18 mouse cellular contexts compared by ENCODE assay signal in the genomic region with DNA sequence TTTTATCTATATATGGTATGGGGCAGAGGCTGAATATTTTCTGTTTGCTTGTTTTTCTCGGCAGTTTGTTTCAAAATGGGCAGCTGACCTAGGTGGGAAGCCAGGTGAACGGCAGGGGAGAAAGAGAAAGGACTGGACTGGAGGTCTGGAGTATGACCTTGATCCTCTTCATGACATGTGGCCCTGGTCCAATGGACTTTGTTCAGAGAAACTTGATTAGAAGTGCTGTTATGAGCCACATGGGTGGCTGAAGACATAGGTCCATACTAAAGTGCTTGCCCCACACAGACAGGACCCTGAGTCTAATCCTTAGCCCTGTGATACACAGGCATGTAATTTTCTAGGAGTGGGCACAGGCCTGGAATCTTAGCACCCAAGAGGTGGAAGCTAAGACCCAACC. TPM values are rescaled to one million over a fixed set of nuclear protein-coding genes. Genes with fewer than 3 reads are reported as not detected.
DNase-seq lines count a peak whose midpoint lies in the region; ATAC-seq and TF ChIP-seq lines count a peak whose summit lies in the region.
"Had no signal": no experiment of that assay in that cellular context is flagged by ENCODE, and none has a peak within 500 bp of the region (broad histone marks: within the 10 kb centered on the region; RNA-seq: fewer than 3 reads in every experiment).

No protein-coding gene starts in this region.

- H3K4me2 ChIP-seq in forebrain, embryonic 12.5 days = peak overlapping the region; percentile 35
- no peak overlapping the region for H3K4me2 ChIP-seq in forebrain, embryonic 16.5 days (ENCODE audit: low read length)
- H3K4me2 ChIP-seq: limb, embryonic 12.5 days; lung, embryonic 15.5 days had no signal

- H3K36me3 ChIP-seq in forebrain, embryonic 12.5 days (replicated peaks) = no peaks in the 10 kb centered on the region
- no peaks in the 10 kb centered on the region for H3K36me3 ChIP-seq in forebrain, embryonic 16.5 days (ENCODE audit: control insufficient read depth, insufficient read depth)
- peaks cover 2% of the 10 kb centered on the region; the same call in 1 of the 2 replicates for H3K36me3 ChIP-seq in liver, adult 2 months (ENCODE audit: control insufficient read depth, insufficient read depth, low read length)
- H3K36me3 ChIP-seq in embryonic facial prominence, embryonic 10.5 days (replicated peaks) = no peaks in the 10 kb centered on the region
- H3K36me3 ChIP-seq: limb, embryonic 12.5 days; lung, embryonic 15.5 days; neural tube, embryonic 12.5 days had no signal

- H3K27me3 ChIP-seq in forebrain, embryonic 12.5 days = no peaks in the 10 kb centered on the region
- H3K27me3 ChIP-seq in forebrain, embryonic 16.5 days (replicated peaks; ENCODE audit: control insufficient read depth, insufficient read depth, low read length) = no peaks in the 10 kb centered on the region
- H3K27me3 ChIP-seq in liver, adult 2 months (ENCODE audit: control insufficient read depth, insufficient read depth, low read length) = no peaks in the 10 kb centered on the region
- H3K27me3 ChIP-seq in embryonic facial prominence, embryonic 10.5 days (replicated peaks; ENCODE audit: low read depth, poor library complexity, severe bottlenecking) = no peaks in the 10 kb centered on the region
- H3K27me3 ChIP-seq: limb, embryonic 12.5 days; lung, embryonic 15.5 days; megakaryocyte, embryonic 14.5 days; neural tube, embryonic 12.5 days had no signal

- peaks cover 32% of the 10 kb centered on the region for H3K4me1 ChIP-seq in forebrain, embryonic 12.5 days
- H3K4me1 ChIP-seq in forebrain, embryonic 16.5 days (replicated peaks; ENCODE audit: control insufficient read depth, insufficient read depth, low read length) = 0 out of 2 replicates have a peak, but pooled peaks cover 3% of the 10 kb centered on the region
- H3K4me1 ChIP-seq in liver, adult 2 months (ENCODE audit: control insufficient read depth, insufficient read depth, low read length) = peaks cover 16% of the 10 kb centered on the region
- H3K4me1 ChIP-seq in embryonic facial prominence, embryonic 10.5 days = peaks cover 11% of the 10 kb centered on the region
- H3K4me1 ChIP-seq: limb, embryonic 12.5 days; lung, embryonic 15.5 days had no signal

- no peak for TF ChIP-seq CTCF in liver, adult 2 months (IDR thresholded peaks at IDR 0.05; ENCODE audit: low read depth, low read length)

- peak; percentile 96 for DNase-seq in liver, adult 2 months (ENCODE audit: extremely low read depth, low read depth, low spot score)
- no peak for DNase-seq in liver
- DNase-seq in embryonic facial prominence, embryonic 10.5 days (ENCODE audit: low spot score) = no peak
- peak; percentile 32 for DNase-seq in kidney, postnatal 10 days
- DNase-seq in layer of hippocampus, adult 11-12 months (ENCODE audit: low spot score) = no peak
- DNase-seq in thymus, postnatal 4 days = no peak
- DNase-seq: cerebellum, adult 11-12 months; heart, adult 11 months; thymus, postnatal 25 days had no signal

- WGBS in forebrain, embryonic 12.5 days = 78% methylated on average over 2 of the region's 2 CpGs
- 72% methylated on average over 2 of the region's 2 CpGs for WGBS in forebrain, embryonic 16.5 days
- 15% methylated on average over 2 of the region's 2 CpGs for WGBS in liver, adult 2 months
- WGBS in embryonic facial prominence, embryonic 10.5 days = 75% methylated on average over 2 of the region's 2 CpGs

- H3K79me2 ChIP-seq in liver, adult 2 months (ENCODE audit: control insufficient read depth, insufficient read depth, low read length) = peaks cover 21% of the 10 kb centered on the region; the same call in 1 of the 2 replicates

- no peaks in the 10 kb centered on the region for H3K9me3 ChIP-seq in forebrain, embryonic 12.5 days
- H3K9me3 ChIP-seq in forebrain, embryonic 16.5 days (ENCODE audit: control insufficient read depth, low read length) = no peaks in the 10 kb centered on the region
- no peaks in the 10 kb centered on the region for H3K9me3 ChIP-seq in embryonic facial prominence, embryonic 10.5 days
- H3K9me3 ChIP-seq: limb, embryonic 12.5 days; lung, embryonic 15.5 days; megakaryocyte, embryonic 14.5 days; neural tube, embryonic 12.5 days had no signal

- H3K9ac ChIP-seq in forebrain, embryonic 12.5 days = no peak overlapping the region; the same call in 1 of the 2 replicates
- no peak overlapping the region for H3K9ac ChIP-seq in forebrain, embryonic 16.5 days (replicated peaks; ENCODE audit: low read depth, low read length)
- H3K9ac ChIP-seq in liver, adult 2 months (ENCODE audit: low read depth, low read length) = peak overlapping the region; percentile 90
- H3K9ac ChIP-seq: limb, embryonic 12.5 days; lung, embryonic 15.5 days had no signal

- no peak for TF ChIP-seq POLR2A in liver, adult 2 months (IDR thresholded peaks at IDR 0.05; ENCODE audit: extremely low read depth, insufficient read depth, low read length)

- H3K27ac ChIP-seq in forebrain, embryonic 12.5 days = no peak overlapping the region
- no peak overlapping the region for H3K27ac ChIP-seq in forebrain, embryonic 16.5 days (ENCODE audit: low read length)
- peak overlapping the region; percentile 100 for H3K27ac ChIP-seq in liver, adult 2 months (replicated peaks; ENCODE audit: insufficient read depth, low read depth, low read length)
- H3K27ac ChIP-seq in embryonic facial prominence, embryonic 10.5 days (replicated peaks) = peak overlapping the region; percentile 72
- H3K27ac ChIP-seq: limb, embryonic 12.5 days; lung, embryonic 15.5 days; neural tube, embryonic 12.5 days had no signal

- H3K4me3 ChIP-seq in forebrain, embryonic 12.5 days (replicated peaks) = no peak overlapping the region
- H3K4me3 ChIP-seq in forebrain, embryonic 16.5 days (replicated peaks; ENCODE audit: low read length) = no peak overlapping the region
- H3K4me3 ChIP-seq in liver, adult 2 months (ENCODE audit: insufficient read depth, low read depth, low read length) = peak overlapping the region; percentile 60
- no peak overlapping the region; the same call in 1 of the 2 replicates for H3K4me3 ChIP-seq in embryonic facial prominence, embryonic 10.5 days
- H3K4me3 ChIP-seq: limb, embryonic 12.5 days; lung, embryonic 15.5 days; megakaryocyte, embryonic 14.5 days; neural tube, embryonic 12.5 days had no signal

- no peak for ATAC-seq in forebrain, embryonic 12.5 days (ENCODE audit: low FRiP score)
- no peak for ATAC-seq in forebrain, embryonic 16.5 days
- ATAC-seq: inflammation-experienced regulatory T-cells, adult 6 months had no signal

RNA-seq across cellular contexts. Expression of gene Tmem219, which starts 1.2 kb away (rescaled TPM):
- polyA plus RNA-seq in forebrain, embryonic 12.5 days (2016; fragmentation: Nextera tagmentation; extraction: Ambion mirVana) = 23.0 and 25.3 TPM in 2 replicates
- 33.3 and 37.3 TPM in 2 replicates for polyA plus RNA-seq in forebrain, embryonic 16.5 days (2015; fragmentation: Nextera tagmentation; extraction: Ambion mirVana)
- total RNA-seq in liver, adult 2 months (2014; rRNA removed) = 78.4 and 98.6 TPM in 2 replicates
- polyA plus RNA-seq in liver, adult 2 months (2012; rRNA removed) = 94.9 and 120 TPM in 2 replicates
- 16.7 and 21.3 TPM in 2 replicates for polyA plus RNA-seq in embryonic facial prominence, embryonic 10.5 days (2016; fragmentation: Nextera tagmentation; extraction: Ambion mirVana)

RNA-seq across cellular contexts. Expression of gene Kctd13, which starts 7.1 kb away (rescaled TPM):
- 45.3 and 46.4 TPM in 2 replicates for polyA plus RNA-seq in forebrain, embryonic 12.5 days (2016; fragmentation: Nextera tagmentation; extraction: Ambion mirVana)
- 131 and 132 TPM in 2 replicates for polyA plus RNA-seq in forebrain, embryonic 16.5 days (2015; fragmentation: Nextera tagmentation; extraction: Ambion mirVana)
- 2.1 and 3.4 TPM in 2 replicates for total RNA-seq in liver, adult 2 months (2014; rRNA removed)
- polyA plus RNA-seq in liver, adult 2 months (2012; rRNA removed) = 5.8 and 7.6 TPM in 2 replicates
- polyA plus RNA-seq in embryonic facial prominence, embryonic 10.5 days (2016; fragmentation: Nextera tagmentation; extraction: Ambion mirVana) = 20.2 and 21.3 TPM in 2 replicates

RNA-seq across cellular contexts. Expression of gene Asphd1, which starts 27.8 kb away (rescaled TPM):
- 1.5 TPM in 2 replicates for polyA plus RNA-seq in forebrain, embryonic 12.5 days (2016; fragmentation: Nextera tagmentation; extraction: Ambion mirVana)
- polyA plus RNA-seq in forebrain, embryonic 16.5 days (2015; fragmentation: Nextera tagmentation; extraction: Ambion mirVana) = 4.8 and 8.5 TPM in 2 replicates
- not detected in 2 replicates for total RNA-seq in liver, adult 2 months (2014; rRNA removed)
- polyA plus RNA-seq in liver, adult 2 months (2012; rRNA removed) = not detected in 2 replicates
- 0.14 and 0.15 TPM in 2 replicates for polyA plus RNA-seq in embryonic facial prominence, embryonic 10.5 days (2016; fragmentation: Nextera tagmentation; extraction: Ambion mirVana)
- total RNA-seq: common myeloid progenitor, adult 5-6 weeks had no signal
- polyA plus RNA-seq: heart, postnatal 0 days had no signal

RNA-seq across cellular contexts. Expression of gene Sez6l2, which starts 28.8 kb away (rescaled TPM):
- polyA plus RNA-seq in forebrain, embryonic 12.5 days (2016; fragmentation: Nextera tagmentation; extraction: Ambion mirVana) = 8.6 and 10.5 TPM in 2 replicates
- polyA plus RNA-seq in forebrain, embryonic 16.5 days (2015; fragmentation: Nextera tagmentation; extraction: Ambion mirVana) = 26.1 and 30.6 TPM in 2 replicates
- total RNA-seq in liver, adult 2 months (2014; rRNA removed) = 0.20 and 0.28 TPM in 2 replicates
- 0.31 and 0.60 TPM in 2 replicates for polyA plus RNA-seq in liver, adult 2 months (2012; rRNA removed)
- polyA plus RNA-seq in embryonic facial prominence, embryonic 10.5 days (2016; fragmentation: Nextera tagmentation; extraction: Ambion mirVana) = 0.77 and 1.2 TPM in 2 replicates

RNA-seq across cellular contexts. Expression of gene Taok2, which starts 37.1 kb away (rescaled TPM):
- polyA plus RNA-seq in forebrain, embryonic 12.5 days (2016; fragmentation: Nextera tagmentation; extraction: Ambion mirVana) = 60.9 and 65.4 TPM in 2 replicates
- 55.3 and 65.6 TPM in 2 replicates for polyA plus RNA-seq in forebrain, embryonic 16.5 days (2015; fragmentation: Nextera tagmentation; extraction: Ambion mirVana)
- total RNA-seq in liver, adult 2 months (2014; rRNA removed) = 20.5 and 21.7 TPM in 2 replicates
- 28.5 and 42.7 TPM in 2 replicates for polyA plus RNA-seq in liver, adult 2 months (2012; rRNA removed)
- 55.3 and 56.9 TPM in 2 replicates for polyA plus RNA-seq in embryonic facial prominence, embryonic 10.5 days (2016; fragmentation: Nextera tagmentation; extraction: Ambion mirVana)

Comparison
In these comparisons a context has a peak if more than half of its experiments do, and no peak if none do; other contexts are left out.
1. DNase-seq: peak in liver, adult 2 months (single experiment) and kidney, postnatal 10 days (single experiment); none in liver (single experiment), embryonic facial prominence, embryonic 10.5 days (single experiment), layer of hippocampus, adult 11-12 months (single experiment) and thymus, postnatal 4 days (single experiment).
2. H3K27ac ChIP-seq: peak in liver, adult 2 months (single experiment) and embryonic facial prominence, embryonic 10.5 days (single experiment); none in forebrain, embryonic 12.5 days (single experiment) and forebrain, embryonic 16.5 days (single experiment).